Mouse (Mus musculus) cerebral cortex, adult 2 months (tissue): ENCODE measurements around the gene Cnnm3.

ENCODE experiments used
- WGBS: fragments of 180-500 bp; shearing (Covaris S2); methylation state at CpG from one replicate; pipeline ENCODE4 v1.1.7; 2018; 5-methylcytosine and 5-hydroxymethylcytosine counted together

Gene Cnnm3

DNA sequence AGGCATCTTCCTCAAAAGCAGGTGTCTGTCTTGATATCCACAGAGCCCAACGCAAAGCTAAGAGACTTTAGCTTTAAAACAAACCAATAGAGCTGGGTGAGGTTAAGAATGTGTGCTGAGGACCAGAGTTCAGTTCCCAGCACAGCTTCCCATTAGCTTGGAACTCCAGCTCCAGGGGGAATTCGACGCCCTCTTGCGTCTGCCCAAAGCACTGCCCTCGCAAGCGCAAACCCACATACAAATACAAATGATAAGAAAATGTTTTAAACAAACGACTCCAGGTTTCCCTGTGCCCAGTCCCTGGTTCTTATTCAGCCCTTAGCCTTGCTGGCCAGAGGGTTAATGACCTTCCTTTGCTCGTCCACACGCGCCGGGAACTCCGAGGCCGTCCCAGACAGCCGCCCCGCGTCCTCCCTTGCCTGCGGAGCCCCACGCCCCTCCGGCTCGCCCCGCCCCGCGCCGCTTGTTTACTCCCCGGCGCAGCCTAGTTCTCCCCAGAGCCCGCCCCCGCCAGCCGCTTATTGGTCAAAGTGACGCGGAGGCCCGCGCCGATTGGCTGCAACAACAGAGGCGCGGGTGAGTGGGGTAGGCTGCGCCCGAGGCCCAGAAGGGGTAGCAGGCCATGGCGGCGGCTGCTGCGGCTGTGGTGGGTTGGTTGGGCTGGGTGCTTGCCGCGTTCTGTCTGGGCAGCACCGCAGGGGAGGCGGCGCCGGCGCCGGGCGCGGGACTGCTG lies at the start of gene Cnnm3:
Cnnm3 (plus strand) TSS at position 579 of the 733 bp plus-strand sequence.
- WGBS: 1% methylated on average over 49 of the region's 51 CpGs

DNA sequence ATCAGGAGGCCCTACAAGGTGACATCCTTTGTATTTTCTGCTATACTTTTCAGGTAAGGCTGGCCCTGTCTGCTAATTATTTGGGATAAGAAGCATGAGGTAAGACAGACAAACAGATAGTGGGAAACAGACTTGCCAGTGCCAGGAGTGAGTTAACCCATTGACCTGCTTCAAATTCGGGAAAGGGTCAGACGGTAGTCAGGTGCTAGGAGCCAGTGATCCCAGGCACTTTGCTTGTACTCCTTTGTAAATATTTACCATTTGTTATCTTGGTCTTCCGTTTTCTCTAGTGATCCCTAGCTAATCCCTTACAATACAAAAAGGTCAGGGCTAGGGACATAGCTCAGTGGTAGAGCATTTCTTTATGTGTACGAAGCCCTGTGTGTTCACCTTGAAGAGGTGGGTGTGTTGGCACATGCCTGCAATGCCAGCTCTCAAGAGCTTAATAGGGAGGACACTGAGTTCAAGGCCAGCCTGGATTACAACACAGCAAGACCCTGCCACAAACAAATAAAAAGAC lies 46.0 kb upstream of the Cnnm3 start:
- WGBS: 91% methylated on average over 4 of the region's 4 CpGs

DNA sequence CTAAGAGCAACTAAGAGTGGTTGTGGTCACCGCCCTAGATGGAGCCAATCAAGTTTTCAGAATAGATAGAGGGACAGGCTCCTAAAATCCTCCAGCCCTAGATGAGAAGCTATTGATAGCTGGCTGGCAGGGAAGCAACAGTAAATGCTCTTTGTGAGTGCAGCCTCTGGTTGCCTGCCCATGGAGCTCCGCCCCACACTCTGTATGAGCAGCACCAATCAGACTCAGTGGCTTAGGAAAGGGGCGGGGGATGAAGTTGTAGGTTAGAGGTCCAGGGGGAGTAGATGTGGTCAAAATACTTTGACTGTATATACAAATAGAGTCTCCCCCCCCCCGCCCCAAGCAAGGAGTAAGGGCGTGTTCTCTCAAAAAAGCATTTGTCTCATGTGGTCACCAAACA lies 44.2 kb upstream of the Cnnm3 start:
- WGBS: 81% methylated on average over 5 of the region's 5 CpGs

DNA sequence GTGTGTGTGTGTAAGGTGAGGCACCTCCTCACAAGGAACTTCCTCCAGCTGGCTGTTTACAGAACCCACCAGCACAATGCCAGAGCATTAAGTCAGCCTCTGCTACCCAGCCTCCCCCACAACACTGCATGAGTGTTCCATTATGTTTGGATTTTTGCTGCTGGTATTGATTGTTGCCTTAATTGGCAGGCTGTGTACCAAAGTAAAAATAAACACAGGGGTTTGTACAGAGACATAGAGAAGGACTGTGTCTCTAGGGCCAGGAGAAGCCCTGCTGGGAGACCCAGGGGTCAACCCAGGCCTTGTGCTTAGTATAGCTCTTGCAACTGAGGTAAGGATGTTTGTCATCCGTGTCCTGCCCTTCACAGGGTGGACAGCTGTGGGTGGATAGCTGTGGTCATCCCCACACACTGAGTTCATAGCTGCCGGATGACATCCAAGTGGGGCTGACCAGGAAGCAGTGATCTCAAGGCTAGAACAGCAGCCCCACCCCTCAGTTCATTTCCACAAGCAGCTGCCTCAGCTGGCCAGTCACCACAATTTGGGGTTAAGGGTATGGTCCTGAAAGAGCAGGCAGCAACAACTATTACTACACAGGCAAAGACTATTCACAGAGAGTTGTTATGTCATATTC lies 41.7 kb upstream of the Cnnm3 start:
- WGBS: 74% methylated on average over 2 of the region's 2 CpGs

DNA sequence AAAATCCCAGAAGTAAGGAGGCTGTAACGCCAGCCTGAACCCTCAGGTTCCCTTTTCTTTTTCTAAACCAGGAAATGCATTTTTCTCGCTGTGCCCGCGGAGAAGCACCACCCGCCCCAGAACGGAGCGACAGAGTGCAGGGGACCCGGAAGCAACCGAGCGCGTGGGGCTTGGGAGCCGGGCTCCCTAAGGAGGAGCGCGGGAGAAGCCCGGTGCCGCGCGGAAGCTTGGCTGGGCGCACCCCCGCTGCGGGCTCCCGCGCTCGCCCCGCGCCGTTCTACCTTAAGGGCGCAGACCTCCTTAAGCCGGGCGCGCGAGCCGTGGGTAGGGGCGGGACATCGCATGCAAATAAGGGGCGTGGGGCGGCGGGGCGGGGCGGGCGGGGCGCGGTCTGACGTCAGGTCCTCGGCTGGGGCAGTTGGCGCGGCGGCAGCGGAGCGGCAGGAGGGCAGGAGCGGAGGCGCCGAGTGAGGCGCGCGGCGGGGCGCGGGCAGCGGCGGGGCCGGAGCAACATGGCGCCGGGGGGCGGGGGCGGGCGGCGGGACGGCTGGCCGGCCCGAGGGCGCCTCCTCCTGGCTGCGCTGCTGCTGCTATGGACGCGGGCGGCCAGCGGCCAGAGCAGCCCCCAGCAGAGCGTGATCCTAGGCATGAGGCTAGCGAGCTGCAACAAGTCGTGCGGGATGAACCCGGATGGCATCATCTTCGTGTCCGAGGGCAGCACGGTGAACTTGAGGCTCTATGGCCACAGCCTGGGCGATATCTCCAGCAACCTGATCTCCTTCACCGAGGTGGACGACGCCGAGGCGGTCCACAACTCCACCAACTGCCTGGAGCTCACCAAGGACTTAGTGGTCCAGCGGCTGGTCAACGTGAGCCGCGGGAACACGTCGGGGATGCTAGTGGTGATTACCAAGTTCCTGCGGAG lies 40.2 kb upstream of the Cnnm3 start, which contains the start of gene Cnnm4:
Cnnm4 (plus strand) TSS at position 440 of the 925 bp plus-strand sequence.
- WGBS: under 1% methylated on average over 81 of the region's 98 CpGs

DNA sequence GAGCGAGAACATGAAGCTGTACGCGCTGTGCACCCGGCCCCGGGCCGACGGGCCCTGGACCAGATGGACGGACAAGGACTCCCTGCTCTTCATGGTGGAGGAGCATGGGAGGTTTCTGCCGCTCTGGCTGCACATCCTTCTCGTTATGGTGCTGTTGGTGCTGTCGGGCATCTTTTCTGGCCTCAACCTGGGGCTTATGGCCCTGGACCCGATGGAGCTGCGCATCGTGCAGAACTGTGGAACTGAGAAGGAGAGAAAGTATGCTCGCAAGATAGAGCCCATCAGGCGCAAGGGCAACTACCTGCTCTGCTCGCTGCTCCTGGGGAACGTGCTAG lies 39.6 kb upstream of the Cnnm3 start:
- 15% methylated on average over 18 of the region's 18 CpGs for WGBS

DNA sequence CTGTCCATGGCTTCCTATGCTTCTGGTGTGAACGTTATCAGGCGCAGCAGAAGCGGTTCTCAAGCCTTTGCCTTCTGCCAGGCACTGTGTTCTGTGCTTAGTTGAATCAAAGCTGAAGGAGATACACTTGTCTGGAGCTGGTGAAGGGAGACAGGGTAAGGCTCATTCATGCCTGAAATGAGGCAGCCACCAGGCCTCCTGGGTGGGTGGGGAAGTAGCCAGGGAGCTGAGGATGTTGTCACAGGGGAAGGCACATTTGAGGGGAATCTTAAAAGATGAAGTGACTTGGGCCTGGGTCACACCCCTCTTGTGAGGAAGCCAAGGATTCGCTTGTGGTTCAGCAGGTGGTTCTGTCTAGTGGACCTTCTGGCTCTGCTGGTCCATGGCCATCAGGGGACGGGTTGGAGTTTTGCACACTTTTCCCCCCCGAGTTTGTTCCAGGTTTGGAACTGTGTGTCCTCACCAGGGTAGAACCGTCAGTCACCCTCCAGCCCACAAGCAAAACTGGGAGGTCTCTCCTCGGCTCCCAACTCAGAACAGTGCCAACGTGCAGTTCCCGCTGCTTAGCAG lies 38.4 kb upstream of the Cnnm3 start:
- 46% methylated on average over 10 of the region's 10 CpGs for WGBS

DNA sequence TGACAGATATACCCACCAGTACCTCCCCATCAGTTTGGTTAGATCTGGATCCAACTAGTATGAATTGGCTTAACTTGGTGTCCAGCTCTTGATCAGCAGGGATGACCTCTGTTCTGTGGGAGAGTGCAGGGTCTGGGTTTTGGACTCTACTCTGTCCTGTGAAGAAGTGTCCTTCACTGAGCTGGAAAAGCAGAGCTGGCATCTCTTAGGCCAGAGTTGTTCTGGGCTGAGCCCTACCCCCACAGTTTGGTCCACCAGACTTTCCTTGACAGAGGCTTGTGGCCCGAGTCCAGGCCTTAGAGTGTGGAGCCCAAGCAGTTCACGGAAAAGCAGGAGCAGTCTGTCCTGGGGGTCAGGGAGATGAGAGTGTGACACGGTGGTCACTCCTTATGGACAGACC lies 37.0 kb upstream of the Cnnm3 start:
- WGBS: 64% methylated on average over 3 of the region's 3 CpGs

DNA sequence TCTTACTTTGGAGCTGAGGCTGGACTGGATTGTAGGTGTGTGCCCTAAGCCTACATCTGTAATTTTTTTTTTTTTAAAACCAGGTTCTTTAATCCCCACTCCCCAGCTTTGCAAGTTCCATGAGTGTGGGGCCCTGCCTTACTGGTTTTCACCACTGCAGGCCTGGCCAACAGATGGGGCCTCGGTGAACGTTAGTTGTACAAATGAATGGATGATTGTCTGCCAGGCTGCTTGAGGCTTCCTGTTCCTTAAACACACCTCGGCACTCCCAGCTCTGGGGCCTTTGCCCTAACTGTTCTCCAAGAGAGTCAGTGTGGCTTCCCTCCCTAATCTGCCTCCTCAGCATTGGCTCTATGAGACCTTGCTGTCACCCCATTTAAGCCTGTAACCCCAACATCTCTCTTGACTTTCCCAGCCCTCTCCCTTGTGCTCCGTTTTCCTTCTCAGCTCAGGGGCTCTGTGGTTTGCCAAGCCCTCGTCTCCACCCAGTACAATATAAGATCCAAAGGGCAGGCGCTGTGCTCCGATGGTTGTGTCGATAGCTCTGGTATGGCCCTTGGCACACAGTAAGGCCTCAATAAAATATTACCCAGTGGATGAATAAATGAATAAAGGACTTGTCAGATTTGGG lies 36.1 kb upstream of the Cnnm3 start:
- WGBS: 43% methylated on average over 8 of the region's 8 CpGs

DNA sequence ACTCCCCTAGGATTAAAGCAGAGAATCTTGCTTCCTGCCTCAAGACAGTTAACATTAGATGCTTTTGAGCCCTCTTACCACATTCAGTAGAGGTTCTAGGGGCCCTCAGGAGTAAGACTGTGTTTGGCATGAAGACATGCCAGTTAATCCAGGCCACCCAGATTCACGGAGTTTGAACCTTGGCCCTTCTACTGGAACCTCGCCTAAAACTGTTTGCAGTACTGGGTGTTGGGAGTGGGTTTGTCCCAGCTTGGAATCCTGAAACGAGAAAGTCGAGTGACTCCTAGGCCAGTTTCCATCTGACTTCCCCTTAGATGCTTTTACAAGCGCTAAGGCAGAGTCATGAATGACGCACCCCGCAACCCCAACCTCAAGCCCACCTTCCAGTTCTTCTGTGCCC lies 35.2 kb upstream of the Cnnm3 start:
- WGBS: 86% methylated on average over 7 of the region's 7 CpGs

DNA sequence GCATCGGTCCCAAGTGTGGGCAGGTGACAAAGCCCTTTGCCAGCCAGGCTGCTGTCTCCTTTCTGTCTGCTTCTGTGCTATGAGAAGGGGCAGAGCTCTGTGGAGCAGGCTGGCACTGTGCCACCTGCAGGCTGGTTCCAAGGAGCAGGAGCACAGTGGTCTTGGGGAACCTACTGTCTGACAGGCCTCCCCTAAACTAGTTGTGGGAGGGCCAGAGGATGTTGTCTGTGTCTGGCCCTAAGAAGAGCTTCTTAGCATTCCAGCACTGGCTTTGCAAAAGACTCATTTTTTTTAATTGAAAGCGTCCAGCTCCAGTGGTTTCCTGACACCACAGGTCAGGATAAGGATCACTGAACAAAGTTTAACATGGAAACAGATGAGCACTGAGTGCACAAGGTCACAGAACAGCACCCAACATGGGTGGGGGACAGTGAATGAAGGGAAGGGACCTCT lies 33.3 kb upstream of the Cnnm3 start:
- WGBS: 61% methylated on average over 2 of the region's 2 CpGs

DNA sequence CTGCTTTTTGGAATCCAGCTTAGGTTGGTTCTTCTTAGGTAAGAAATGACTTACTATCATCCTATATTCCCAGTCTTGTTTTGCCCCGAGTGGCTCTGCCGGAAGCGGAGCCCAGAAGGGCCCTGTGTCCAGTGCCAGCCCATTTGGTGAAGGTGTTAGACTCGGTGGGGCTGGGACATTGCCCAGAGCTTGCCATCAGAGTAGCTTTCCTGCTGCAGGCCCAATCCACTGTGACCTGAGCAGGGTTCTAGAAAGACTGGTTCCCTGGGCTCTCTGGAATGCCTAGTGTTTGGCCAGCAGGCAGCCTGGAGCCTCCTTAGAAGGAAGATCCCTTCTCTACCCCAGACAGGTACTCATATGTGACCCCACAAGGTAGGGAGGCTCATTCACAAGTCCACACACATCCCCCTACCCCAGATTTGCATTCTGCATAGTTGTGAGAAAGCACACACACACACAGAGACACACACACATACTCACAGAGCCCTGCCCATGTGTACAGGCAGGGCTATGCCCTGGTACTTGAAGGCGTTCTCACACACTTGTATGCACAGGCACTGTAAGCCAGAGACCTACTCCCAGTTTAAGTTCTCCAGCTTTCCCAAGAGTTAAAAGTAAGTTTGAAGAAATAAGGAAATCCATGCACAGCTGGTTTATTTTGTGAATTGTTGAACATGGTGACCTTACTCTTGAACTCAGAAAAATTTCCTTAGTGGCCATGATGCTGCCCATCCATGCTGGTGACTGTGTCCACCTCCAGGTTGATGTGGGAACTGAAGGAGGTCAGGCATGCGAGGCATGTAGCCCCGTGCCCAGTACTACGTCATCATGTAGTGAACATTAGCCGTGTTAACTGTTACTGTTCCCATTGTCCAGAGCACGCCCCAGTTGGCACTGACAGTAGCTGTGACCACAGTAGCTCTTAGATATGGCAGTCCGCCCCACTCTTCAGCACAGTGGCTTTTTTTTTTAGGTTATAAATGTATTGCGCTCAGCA lies 31.5 kb upstream of the Cnnm3 start:
- 82% methylated on average over 12 of the region's 12 CpGs for WGBS

DNA sequence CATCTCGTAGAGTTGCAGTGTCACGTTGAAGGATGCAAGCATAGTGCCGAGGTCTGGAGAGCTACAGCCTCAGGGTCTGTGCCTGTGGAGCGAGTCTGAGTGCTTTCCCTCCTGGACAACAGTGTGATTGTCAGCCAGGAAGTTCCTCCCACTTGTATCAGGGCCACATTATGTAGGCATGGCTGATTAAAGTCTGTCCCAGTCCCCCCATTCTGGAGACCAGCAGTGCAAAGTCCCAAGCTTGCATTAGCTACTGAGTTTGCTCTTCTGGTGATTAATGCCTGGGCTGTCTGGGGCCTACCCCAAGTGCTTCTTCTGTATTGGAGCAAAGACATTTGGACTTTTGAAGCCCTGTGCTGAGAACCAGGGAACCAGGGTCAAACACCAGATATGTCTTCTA lies 27.8 kb upstream of the Cnnm3 start:
- 69% methylated on average over 4 of the region's 4 CpGs for WGBS

DNA sequence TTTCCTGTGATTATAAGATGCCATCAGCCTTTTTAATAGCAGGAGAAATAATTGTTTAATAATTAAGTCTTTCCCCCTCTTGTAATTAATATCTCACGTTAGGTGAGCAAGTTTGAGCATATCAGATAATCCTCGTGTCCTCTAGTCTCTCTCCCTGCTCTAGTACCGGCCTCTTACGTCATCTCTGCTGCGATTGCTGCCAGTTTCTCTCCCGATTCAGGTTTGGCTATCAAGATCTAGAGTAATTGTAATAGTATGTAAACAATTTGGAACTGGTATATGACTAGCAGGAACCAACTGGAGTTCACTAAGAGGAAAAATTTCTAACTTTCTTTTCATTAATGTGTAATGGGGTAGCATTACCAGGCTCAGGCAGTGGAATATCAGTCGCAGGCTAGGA lies 26.6 kb upstream of the Cnnm3 start:
- 89% methylated on average over 7 of the region's 7 CpGs for WGBS

DNA sequence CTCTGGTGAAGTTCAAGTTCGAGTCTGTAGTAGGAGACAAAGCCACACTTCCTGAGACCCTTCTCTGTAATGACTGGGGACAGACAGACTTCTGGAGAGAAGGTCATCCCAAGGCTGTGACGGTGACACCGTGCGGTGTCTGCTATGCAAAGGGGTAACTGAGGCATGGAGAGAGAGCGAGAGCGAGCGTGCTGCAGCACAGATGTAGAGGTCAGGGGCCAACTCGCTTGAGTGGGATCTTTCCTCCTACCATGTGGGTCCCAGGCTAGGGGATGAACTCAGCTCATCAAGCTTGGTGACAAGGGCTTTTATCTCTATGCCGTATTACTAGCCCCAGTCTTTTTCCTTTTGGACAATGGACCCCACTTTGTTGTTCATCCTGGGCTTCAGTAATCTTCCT lies 24.6 kb upstream of the Cnnm3 start:
- WGBS: 93% methylated on average over 9 of the region's 9 CpGs

DNA sequence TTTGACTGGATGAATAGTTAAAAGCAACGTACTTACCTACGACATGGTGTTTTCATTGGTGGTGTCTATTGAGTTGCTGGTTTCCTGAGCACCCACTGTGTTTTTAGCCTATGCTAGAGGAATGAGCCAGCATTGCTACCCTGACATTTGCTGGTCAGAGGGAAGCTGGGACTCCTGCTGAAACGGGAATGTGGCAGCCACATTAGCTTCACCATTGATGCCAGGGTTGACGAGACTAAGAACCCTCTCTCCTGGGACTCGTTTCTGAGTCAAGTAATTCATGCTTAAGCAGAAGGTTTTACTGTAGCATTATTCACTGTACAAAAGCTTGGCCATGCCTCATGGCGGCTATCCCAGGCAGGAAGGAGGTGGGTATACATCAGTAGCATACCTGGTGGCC lies 22.0 kb upstream of the Cnnm3 start:
- 77% methylated on average over 6 of the region's 6 CpGs for WGBS

DNA sequence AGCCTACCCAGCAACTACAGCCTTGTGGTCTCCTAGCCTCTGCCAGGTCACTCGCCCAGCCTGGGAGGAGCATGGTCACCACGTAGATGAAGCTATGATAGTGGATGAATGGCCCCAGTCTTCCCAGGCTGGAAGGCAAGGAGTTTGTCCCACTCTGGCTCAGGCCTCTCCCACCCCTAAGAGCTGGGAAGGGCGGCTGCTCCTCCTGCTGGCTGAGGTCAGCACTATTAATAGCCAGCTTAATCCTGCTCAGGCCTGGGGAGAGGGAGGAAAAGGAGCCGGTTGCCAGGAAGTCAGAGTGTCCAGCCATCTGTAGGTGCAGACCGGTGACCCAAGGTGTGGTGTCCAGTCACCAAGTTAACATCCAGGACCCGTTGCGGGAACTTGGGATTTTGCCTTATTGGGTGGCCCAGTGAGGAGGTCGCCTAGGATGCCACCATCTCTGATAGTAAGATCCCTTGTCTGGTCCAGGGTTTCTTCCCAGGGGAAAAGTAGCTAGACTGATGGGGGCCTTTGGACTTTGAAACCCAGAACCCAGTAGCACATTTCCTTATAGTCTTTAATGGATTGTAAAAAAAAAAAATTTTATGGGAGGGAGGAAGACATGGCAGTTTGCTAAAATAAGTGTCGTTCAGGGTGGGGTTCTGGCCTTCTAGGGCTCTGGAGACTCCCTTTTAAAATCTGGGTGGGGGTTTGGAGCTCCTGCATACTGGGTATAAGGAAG lies 19.1 kb upstream of the Cnnm3 start:
- WGBS: 57% methylated on average over 9 of the region's 9 CpGs

DNA sequence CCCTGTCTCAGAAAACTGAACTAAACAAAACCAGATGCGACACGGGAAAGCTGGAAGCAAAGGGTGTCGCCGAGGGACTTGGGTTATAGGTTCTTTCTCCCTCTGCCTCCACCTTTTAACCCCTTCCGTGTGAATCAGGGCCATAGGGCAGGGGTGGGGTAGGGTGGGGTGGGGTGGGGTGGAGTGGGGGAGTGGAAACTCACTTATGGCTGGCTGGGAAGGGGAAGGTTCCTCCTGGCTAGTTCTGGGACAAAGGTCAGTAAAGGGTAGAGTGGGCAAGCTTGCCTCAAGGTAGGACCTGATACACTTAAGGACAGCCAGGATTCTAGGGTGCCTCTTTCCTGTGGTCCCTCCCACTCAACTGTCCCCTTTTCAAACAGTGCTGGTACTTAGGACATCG lies 18.4 kb upstream of the Cnnm3 start:
- 88% methylated on average over 6 of the region's 6 CpGs for WGBS

DNA sequence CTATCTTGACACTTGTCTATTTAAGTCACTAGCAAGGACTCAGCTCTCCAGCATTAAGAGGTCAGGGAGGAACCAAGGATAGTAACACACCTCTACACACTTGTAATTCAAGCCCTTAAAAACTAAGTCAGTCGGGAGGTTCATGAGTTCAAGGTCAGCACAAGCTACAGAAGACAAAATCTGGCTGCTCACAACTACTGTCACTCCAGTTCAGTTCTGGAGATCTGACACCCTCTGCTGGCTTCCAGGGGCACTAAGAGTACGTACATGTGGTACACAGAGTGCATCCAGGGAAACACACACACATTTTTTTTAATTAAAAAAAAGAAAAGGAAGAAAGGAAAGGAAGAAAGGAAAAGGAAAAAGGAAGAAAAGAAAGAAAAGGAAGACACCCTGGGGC lies 14.9 kb upstream of the Cnnm3 start:
- WGBS: 50% methylated on average over 2 of the region's 2 CpGs

DNA sequence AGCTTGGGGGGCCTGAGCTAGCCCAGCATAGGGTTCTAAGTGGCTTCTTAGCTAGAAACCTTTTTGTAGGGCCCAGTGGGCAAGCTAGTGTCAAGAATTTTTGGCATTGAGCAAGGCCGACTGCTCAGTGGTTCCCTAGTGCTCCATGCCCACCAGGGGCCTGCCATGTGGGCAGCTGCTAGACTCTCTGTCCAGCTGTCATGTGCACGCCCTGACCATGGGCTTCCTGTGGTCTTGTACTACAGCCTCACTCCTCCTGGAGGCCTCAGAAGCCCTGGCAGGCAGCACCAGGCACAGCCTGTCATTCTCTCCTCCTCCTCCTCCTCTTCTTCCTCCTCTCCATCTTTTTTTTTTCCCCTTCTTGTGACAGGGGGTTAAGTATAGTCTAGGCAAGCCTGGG lies 14.4 kb upstream of the Cnnm3 start:
- 88% methylated on average over 2 of the region's 2 CpGs for WGBS
